Mouse (Mus musculus): ENCODE data around the gene Lcn11.

DNA sequence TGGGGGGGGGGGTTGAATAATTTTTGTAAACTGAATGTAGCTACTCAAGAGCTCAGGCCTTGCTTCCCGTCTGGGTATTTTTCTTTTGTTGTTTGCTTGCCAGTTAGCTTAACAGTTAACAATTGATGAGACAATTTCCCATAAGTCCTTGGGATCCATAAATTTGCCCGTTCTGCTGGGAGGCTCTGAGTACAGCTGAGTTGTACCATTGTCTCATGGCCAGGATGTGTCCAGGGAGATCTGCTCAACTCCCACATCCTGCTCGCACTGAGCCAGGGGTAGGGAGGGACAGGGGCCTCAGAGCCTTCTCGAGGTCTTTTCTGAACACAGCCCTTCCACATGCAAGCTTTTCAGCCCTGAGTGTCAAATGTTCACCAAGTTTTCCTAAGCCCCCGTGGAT, 21.2 kb downstream of the Lcn11 start:
- TF ChIP-seq POLR2A (IDR thresholded peaks at IDR 0.05; ENCODE audit: insufficient read depth, low read length): no peak
- TF ChIP-seq CTCF (IDR thresholded peaks at IDR 0.05; ENCODE audit: low read depth, low read length): no peak

Measured in ES-Bruce4 (cell line).